Mouse (Mus musculus): ENCODE measurements at regions not wholly inside any gene's neighbourhood (a gene's known extent, or its start where the extent isn't known, plus 50 kb on each side); places are given as distances from the start of the nearest gene placed in this dataset.

GRCm38 (mm10) chr1:153601928-153602631 is 50.7 kb upstream of the Rgs8 start:
- peak; percentile 13 to 18 for DNase-seq

- no peak for DNase-seq
Observed at GRCm38 (mm10) chr1:153602632-153602965, 50.2 kb upstream of the Rgs8 start.
